Mouse (Mus musculus): ENCODE measurements around the gene Trim14.

DNA sequence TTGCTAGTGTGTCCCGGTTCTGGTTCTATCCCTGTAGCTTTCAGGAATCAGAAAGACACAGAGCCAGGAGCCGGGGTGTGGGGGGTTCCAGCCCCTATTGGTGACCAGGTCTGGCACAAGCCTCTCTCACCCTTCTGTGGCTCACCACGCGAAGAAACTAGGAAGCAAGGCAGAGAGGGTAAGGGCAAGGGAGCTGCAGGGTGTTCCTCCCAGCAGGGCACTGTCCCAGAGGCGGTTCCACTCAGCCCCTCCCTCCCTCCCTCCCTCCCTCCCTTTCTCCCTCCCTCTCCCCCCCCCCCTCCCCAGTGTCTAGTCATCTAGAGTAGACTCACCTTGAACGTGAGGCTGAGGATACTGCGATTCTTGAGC, 8.4 kb downstream of the Trim14 start:
- TF ChIP-seq EP300 (optimal IDR thresholded peaks at IDR 0.05) (no peak), CTCF (IDR thresholded peaks at IDR 0.05; ENCODE audit: low read depth) (no peak)
